Mouse (Mus musculus) layer of hippocampus, postnatal 14 days (tissue): Measurements from ENCODE around the gene C2cd2. TPM values are rescaled to one million over a fixed set of nuclear protein-coding genes. Genes with fewer than 3 reads are reported as not detected.

Source experiments
- DNase-seq, 2 experiments: peaks; one replicate each; pipeline ENCODE4 v3.0.0; 2021 to 2022; ENCODE audit warnings: low spot score in 2 of 2, mixed read lengths in 1 of 2
- microRNA-seq, 2 experiments: library from miRNA; unstranded; fragments of <30 nt; microRNA quantifications; one replicate each; pipeline ENCODE4 v1.2.0; 2021
- total RNA-seq, 2 experiments: library from RNA; stranded (reverse); gene quantifications; 2 replicates each; pipeline ENCODE4 v1.2.3; 2021

C2cd2 gene
- total RNA-seq, 2 experiments from 2014 or later, result 19.8 to 23.9 TPM

- DNase-seq, result no peak
Observed at GRCm38 (mm10) chr16:97817414-97817813, 145.0 kb downstream of the C2cd2 start.

- no peak for DNase-seq
Observed at GRCm38 (mm10) chr16:97815269-97815668, 147.1 kb downstream of the C2cd2 start.

GRCm38 (mm10) chr16:97814060-97814459, 148.3 kb downstream of the C2cd2 start:
- DNase-seq, result peak in 1 of 2 experiments; percentile 15

- DNase-seq, result no peak
Observed at GRCm38 (mm10) chr16:97808881-97809280, 153.5 kb downstream of the C2cd2 start.

- no peak for DNase-seq
Observed at GRCm38 (mm10) chr16:97805646-97806045, 156.8 kb downstream of the C2cd2 start.

Small RNAs within 50 kb of the gene (microRNA-seq; reads per million reads assigned to microRNA genes)
- gene Mir6964, result 0 to 0.45 reads per million in 2 experiments

Other genes with a start within 250 kb of the C2cd2 start
- under 1 TPM; 0.41 to 0.55 TPM for gene Ripk4, start 198.8 kb downstream of the C2cd2 start, total RNA-seq
- 10 to 100 TPM; 19.9 to 25.0 TPM for gene Prdm15, start 110.7 kb downstream of the C2cd2 start, total RNA-seq
- 10 to 100 TPM; 18.5 to 21.3 TPM for gene Zbtb21, start within 50 bp of the C2cd2 start, total RNA-seq
- 10 to 100 TPM; 17.3 to 25.2 TPM for gene B230307C23Rik, start 34.7 kb upstream of the C2cd2 start, total RNA-seq
- gene A630089N07Rik, start 119.9 kb upstream of the C2cd2 start, total RNA-seq, result 1 to 10 TPM; 6.9 to 10.0 TPM